Mouse (Mus musculus): ENCODE measurements around the gene Gm4969. TPM values are rescaled to one million over a fixed set of nuclear protein-coding genes. Genes with fewer than 3 reads are reported as not detected.
"Not testable (repeated sequence)": the region's sequence is repeated elsewhere in the genome, so short reads cannot be mapped to it uniquely, and the experiment has no call there.

Gm4969 gene
- total and polyA plus RNA-seq, 3 experiments: not detected

DNA sequence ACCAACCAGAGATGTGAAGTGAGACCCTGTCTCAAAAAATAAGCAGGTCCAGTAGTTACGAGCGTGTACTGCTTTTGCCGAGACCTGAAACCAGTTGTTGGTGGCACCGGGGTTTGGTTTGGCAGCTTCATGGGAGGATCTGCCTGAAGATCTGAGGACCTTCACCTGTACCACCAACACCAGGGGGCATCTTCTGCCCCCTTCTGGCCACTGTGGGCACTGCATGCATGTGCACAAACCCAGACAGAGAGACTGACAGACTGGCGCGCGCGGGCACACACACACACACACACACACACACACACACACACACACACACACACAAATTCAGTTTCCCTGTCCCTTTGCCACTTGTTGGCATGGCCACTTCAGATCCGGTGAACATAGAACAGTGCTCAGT, 44.7 kb downstream of the Gm4969 start:
- intact Hi-C loops (cut with DNase I): loop anchor here (5.0 kb wide), 1 partner anchor 59 kb away; no protein-coding TSS in a partner anchor
- WGBS: 83% methylated on average over 9 of the region's 9 CpGs
- no peak overlapping the region for H3K9ac ChIP-seq (ENCODE audit: low read depth, low read length)
- H3K27ac ChIP-seq: no peak overlapping the region
- H3K36me3 ChIP-seq (ENCODE audit: control insufficient read depth, insufficient read depth, low read length): no peaks in the 10 kb centered on the region
- H3K27me3 ChIP-seq (ENCODE audit: control insufficient read depth, insufficient read depth, low read length): no peaks in the 10 kb centered on the region
- H3K79me2 ChIP-seq (replicated peaks; ENCODE audit: control insufficient read depth, insufficient read depth, low read length): no peaks in the 10 kb centered on the region
- no peak overlapping the region for H3K4me3 ChIP-seq
- peak in 1 of 2 experiments; percentile 62 for DNase-seq
- no peak for TF ChIP-seq EP300 (IDR thresholded peaks at IDR 0.05; ENCODE audit: insufficient read depth, low read depth, low read length)
- TF ChIP-seq POLR2A (IDR thresholded peaks at IDR 0.05; ENCODE audit: insufficient read depth, low read depth, low read length): no peak
- TF ChIP-seq CTCF (IDR thresholded peaks at IDR 0.05): peak; percentile 59
- H3K4me1 ChIP-seq (ENCODE audit: control insufficient read depth, insufficient read depth, low read length): peaks cover 7% of the 10 kb centered on the region

DNA sequence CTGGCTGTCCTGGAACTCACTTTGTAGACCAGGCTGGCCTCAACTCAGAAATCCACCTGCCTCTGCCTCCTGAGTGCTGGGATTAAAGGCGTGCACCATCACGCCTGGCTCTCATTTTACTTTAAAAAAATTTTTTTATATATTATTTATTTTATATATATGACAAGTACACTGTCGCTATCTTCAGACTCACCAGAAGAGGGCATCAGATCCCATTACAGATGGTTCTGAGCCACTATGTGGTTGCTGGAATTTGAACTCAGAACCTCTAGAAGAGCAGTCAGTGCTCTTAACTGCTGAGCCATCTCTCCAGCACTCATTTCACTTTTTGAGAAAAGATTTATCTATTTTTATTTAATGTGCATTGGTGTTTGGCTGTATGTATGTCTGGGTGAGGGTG, 47.1 kb downstream of the Gm4969 start:
- H3K36me3 ChIP-seq (ENCODE audit: control insufficient read depth, insufficient read depth, low read length); H3K27ac ChIP-seq; H3K27me3 ChIP-seq (ENCODE audit: control insufficient read depth, insufficient read depth, low read length); H3K79me2 ChIP-seq (replicated peaks; ENCODE audit: control insufficient read depth, insufficient read depth, low read length); H3K9ac ChIP-seq (ENCODE audit: low read depth, low read length); H3K4me1 ChIP-seq (ENCODE audit: control insufficient read depth, insufficient read depth, low read length); DNase-seq; H3K4me3 ChIP-seq: not testable (repeated sequence)
- 46% methylated on average over 3 of the region's 3 CpGs for WGBS
- intact Hi-C loops (cut with DNase I): loop anchor here (5.0 kb wide), 1 partner anchor 61 kb away; no protein-coding TSS in a partner anchor
- TF ChIP-seq CTCF (IDR thresholded peaks at IDR 0.05): peak; percentile 64

DNA sequence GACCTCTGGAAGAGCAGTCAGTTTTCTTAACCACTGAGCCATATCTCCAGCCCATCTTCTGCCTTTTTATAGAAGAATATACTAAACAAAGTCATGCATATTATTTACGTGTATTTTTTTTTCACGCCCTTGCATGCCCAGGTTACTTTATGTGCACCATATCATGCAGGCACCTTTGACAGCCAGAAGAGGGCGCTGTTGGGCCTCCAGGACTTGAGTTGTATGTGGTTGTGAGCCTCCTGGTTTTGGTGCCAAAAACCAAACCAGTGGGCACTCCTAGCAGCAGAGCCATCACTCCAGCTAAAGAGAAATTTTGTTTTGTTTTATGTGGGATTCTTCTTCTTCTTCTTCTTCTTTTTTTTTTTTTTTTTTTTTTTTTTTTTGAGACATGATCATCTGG, 48.7 kb downstream of the Gm4969 start:
- no peaks in the 10 kb centered on the region for H3K36me3 ChIP-seq (ENCODE audit: control insufficient read depth, insufficient read depth, low read length)
- H3K27me3 ChIP-seq (ENCODE audit: control insufficient read depth, insufficient read depth, low read length): peaks cover 10% of the 10 kb centered on the region
- no peak for DNase-seq
- WGBS: 51% methylated on average over 3 of the region's 3 CpGs
- no peak overlapping the region for H3K27ac ChIP-seq
- no peaks in the 10 kb centered on the region for H3K4me1 ChIP-seq (ENCODE audit: control insufficient read depth, insufficient read depth, low read length)
- TF ChIP-seq CTCF (IDR thresholded peaks at IDR 0.05) (peak; percentile 67), EP300 (IDR thresholded peaks at IDR 0.05; ENCODE audit: insufficient read depth, low read depth, low read length) (no peak), POLR2A (IDR thresholded peaks at IDR 0.05; ENCODE audit: insufficient read depth, low read depth, low read length) (no peak)
- no peak overlapping the region for H3K9ac ChIP-seq (ENCODE audit: low read depth, low read length)
- H3K79me2 ChIP-seq (replicated peaks; ENCODE audit: control insufficient read depth, insufficient read depth, low read length): no peaks in the 10 kb centered on the region
- no peak overlapping the region for H3K4me3 ChIP-seq
- intact Hi-C loops (cut with DNase I): no loop called here

DNA sequence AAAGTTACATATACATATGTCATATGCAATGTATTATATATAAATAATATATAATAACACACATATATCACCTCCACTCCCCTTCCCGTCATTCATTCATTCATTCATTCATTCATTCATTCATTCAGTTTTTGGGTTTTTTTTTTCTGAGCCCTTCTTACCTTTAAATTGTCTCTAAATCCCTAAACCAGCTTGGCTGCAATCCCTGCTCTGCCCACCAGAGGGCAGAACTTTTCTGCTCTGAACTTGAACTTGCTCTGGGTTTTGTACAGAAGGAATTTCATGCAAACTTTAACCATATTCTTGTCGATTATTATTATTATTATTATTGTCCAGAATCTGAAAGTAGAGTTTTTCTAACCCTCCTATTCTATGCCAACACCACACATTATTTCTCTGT, 49.5 kb downstream of the Gm4969 start:
- WGBS: 0% methylated on average over 2 of the region's 2 CpGs
- peak; percentile 60 to 84 for DNase-seq
- intact Hi-C loops (cut with DNase I): loop anchor here (1.0 kb wide), 2 partner anchors 20 to 25 kb away; no protein-coding TSS in a partner anchor

DNA sequence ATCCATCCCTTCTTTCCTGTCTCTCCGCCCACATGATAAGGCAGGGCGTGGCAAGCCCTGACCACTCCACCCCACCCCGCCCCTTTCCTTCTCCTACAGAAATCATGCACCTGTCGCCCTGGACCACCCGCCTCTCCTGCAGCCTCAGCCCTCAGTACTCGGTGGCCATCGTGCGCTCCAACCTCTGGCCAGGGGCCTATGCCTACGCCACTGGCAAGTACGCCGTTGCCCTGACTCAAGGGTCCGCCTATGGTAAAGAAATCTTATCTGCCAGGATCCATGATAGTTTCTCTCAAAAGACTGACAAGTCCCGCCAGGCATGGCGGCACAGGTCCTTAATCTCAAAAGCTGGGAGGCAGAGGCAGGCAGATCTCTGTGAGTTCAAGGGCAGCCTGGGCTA, 50.2 kb downstream of the Gm4969 start:
- intact Hi-C loops (cut with DNase I): loop anchor here (1.0 kb wide), 2 partner anchors 20 to 25 kb away; no protein-coding TSS in a partner anchor
- Histone ChIP-seq H3K36me3 (ENCODE audit: control insufficient read depth, insufficient read depth, low read length) (no peaks in the 10 kb centered on the region), H3K79me2 (replicated peaks; ENCODE audit: control insufficient read depth, insufficient read depth, low read length) (no peaks in the 10 kb centered on the region), H3K27me3 (ENCODE audit: control insufficient read depth, insufficient read depth, low read length) (peaks cover 10% of the 10 kb centered on the region), H3K9ac (ENCODE audit: low read depth, low read length) (no peak overlapping the region), H3K4me1 (ENCODE audit: control insufficient read depth, insufficient read depth, low read length) (no peaks in the 10 kb centered on the region), H3K27ac (no peak overlapping the region), H3K4me3 (no peak overlapping the region)
- DNase-seq: no peak
- WGBS: 57% methylated on average over 13 of the region's 14 CpGs
- TF ChIP-seq POLR2A (IDR thresholded peaks at IDR 0.05; ENCODE audit: insufficient read depth, low read depth, low read length): no peak
- TF ChIP-seq EP300 (IDR thresholded peaks at IDR 0.05; ENCODE audit: insufficient read depth, low read depth, low read length): no peak
- TF ChIP-seq CTCF (IDR thresholded peaks at IDR 0.05): no peak

More for the DNA sequence above, 49.5 kb downstream of the Gm4969 start:
- no peak overlapping the region for H3K9ac ChIP-seq (ENCODE audit: low read depth, low read length)
- peaks cover 10% of the 10 kb centered on the region for H3K27me3 ChIP-seq (ENCODE audit: control insufficient read depth, insufficient read depth, low read length)
- no peaks in the 10 kb centered on the region for H3K4me1 ChIP-seq (ENCODE audit: control insufficient read depth, insufficient read depth, low read length)
- no peak overlapping the region for H3K4me3 ChIP-seq
- TF ChIP-seq EP300 (IDR thresholded peaks at IDR 0.05; ENCODE audit: insufficient read depth, low read depth, low read length) (0 out of 2 replicates have a peak, but pooled peaks have one; percentile 32), CTCF (IDR thresholded peaks at IDR 0.05) (peak; percentile 85), POLR2A (IDR thresholded peaks at IDR 0.05; ENCODE audit: insufficient read depth, low read depth, low read length) (no peak)
- no peaks in the 10 kb centered on the region for H3K36me3 ChIP-seq (ENCODE audit: control insufficient read depth, insufficient read depth, low read length)
- H3K27ac ChIP-seq: no peak overlapping the region
- no peaks in the 10 kb centered on the region for H3K79me2 ChIP-seq (replicated peaks; ENCODE audit: control insufficient read depth, insufficient read depth, low read length)

DNA sequence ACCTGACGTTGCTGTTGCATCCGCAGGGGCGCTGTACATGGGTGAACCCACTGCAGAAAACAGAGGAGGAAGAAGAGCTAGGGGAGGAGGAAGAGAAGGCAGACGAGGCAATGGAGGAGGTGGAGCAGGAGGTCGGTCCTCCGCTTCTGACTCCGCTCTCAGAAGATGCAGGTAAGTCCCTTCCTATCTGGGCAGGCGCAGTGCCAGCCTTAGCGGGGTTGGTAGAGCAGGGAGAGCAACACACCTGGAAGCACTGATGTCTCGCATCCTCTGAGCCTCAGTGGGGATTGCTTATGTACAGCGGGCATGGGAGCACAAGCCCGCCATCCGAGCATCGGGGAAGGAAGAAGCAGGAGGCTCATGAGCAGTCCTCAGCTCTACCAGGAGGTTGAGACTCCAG, 51.1 kb downstream of the Gm4969 start:
- no peaks in the 10 kb centered on the region for H3K4me1 ChIP-seq (ENCODE audit: control insufficient read depth, insufficient read depth, low read length)
- no peak for DNase-seq
- 42% methylated on average over 14 of the region's 14 CpGs for WGBS
- no peak overlapping the region for H3K4me3 ChIP-seq
- TF ChIP-seq CTCF (IDR thresholded peaks at IDR 0.05) (no peak), EP300 (IDR thresholded peaks at IDR 0.05; ENCODE audit: insufficient read depth, low read depth, low read length) (no peak), POLR2A (IDR thresholded peaks at IDR 0.05; ENCODE audit: insufficient read depth, low read depth, low read length) (no peak)
- peaks cover 10% of the 10 kb centered on the region for H3K27me3 ChIP-seq (ENCODE audit: control insufficient read depth, insufficient read depth, low read length)
- H3K9ac ChIP-seq (ENCODE audit: low read depth, low read length): no peak overlapping the region
- H3K27ac ChIP-seq: no peak overlapping the region
- intact Hi-C loops (cut with DNase I): no loop called here
- H3K36me3 ChIP-seq (ENCODE audit: control insufficient read depth, insufficient read depth, low read length): no peaks in the 10 kb centered on the region
- no peaks in the 10 kb centered on the region for H3K79me2 ChIP-seq (replicated peaks; ENCODE audit: control insufficient read depth, insufficient read depth, low read length)
